Mouse (Mus musculus) heart, adult 2 months (tissue): ENCODE data around the gene Fus.
A peak's percentile ranks its signal among the peaks of the same experiment; 100 is the strongest.

Experiments used
- CTCF ChIP-seq: fragments of 200-600 bp; IDR thresholded peaks from 2 replicates; pipeline ENCODE4 v1.8.1; 2022; ENCODE audit warnings: antibody characterized with exemption, mild to moderate bottlenecking, moderate library complexity
- EP300 ChIP-seq: fragments of 200-500 bp; IDR thresholded peaks from 2 replicates; pipeline ENCODE4 v1.6.1; 2011; ENCODE audit warnings: low read depth, low read length, control low read depth; ENCODE audit not compliant: insufficient read depth
- POLR2A ChIP-seq: fragments of 200-500 bp; IDR thresholded peaks from 2 replicates; pipeline ENCODE4 v1.6.1; 2011; ENCODE audit warnings: mild to moderate bottlenecking, low read depth, low read length, control low read depth; ENCODE audit not compliant: insufficient read depth

DNA sequence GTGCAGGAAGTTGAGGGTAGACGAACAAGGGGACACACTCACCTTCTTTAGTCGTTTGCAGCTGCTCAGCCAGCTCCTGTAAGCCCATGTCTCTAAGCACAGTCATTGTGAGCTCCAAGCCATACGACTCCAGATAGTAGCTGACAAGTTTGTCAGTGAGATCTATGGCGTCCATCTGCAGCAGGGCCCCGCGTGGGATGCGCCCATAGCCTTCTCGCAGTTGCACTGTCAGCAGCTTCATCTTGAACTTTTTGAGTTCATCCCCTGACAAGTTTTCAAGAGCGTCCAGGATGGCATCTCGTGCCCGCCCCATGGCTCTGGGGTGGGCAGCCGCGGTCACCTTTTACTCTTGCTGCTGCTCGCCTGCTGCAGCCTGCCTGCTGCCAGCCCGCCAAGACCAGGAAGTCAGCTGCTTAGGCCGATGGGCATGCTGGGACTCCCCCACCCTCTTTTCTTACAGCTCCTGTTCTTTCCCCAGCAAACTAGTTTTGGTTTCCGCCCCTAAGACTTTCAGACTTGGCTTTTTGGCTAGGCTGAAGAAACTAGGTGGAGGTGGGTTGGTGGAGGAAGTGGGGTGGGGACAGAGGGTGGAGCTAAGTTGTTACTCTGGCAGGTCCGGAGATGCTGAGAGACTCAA lies 26.2 kb downstream of the Fus start, which contains the start of gene Pycard:
- TF ChIP-seq CTCF (no peak), POLR2A (peak; percentile 44; the same call in 1 of the 2 replicates), EP300 (no peak)
